Mouse (Mus musculus): ENCODE measurements around the gene Hoxd10. TPM values are rescaled to one million over a fixed set of nuclear protein-coding genes. Genes with fewer than 3 reads are reported as not detected.
A peak's percentile ranks its signal among the peaks of the same experiment; 100 is the strongest.

Gene Hoxd10
- polyA plus RNA-seq, 1 experiment from 2014 or later: not detected

DNA sequence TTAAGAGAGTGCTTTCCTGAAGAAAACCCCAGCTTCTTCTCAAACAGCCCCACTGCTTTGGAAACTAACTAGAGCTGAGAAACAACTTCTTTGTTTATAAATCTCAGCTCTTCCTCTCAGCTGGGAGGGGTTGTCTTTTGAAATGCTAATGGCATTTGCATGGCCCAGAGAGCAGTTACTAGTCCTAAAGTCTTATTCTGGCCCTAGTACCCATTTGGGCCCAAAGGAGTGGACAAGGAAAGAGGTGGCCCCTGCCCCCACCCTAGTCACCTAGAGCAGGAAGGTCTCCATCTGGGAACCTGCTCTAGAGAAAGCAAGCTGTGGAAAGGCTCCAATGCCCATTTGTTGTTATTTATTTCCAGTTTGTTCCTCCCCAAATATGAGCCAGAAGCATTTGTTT, 39.3 kb downstream of the Hoxd10 start:
- Histone ChIP-seq H3K27ac (ENCODE audit: low read length) (no peak overlapping the region), H3K9ac (ENCODE audit: low read length) (no peak overlapping the region), H3K4me3 (ENCODE audit: low read length) (no peak overlapping the region), H3K9me3 (replicated peaks; ENCODE audit: control insufficient read depth, low read length) (no peaks in the 10 kb centered on the region), H3K4me1 (ENCODE audit: control insufficient read depth, insufficient read depth, low read length) (peaks cover 5% of the 10 kb centered on the region; the same call in 1 of the 2 replicates), H3K36me3 (ENCODE audit: control insufficient read depth, insufficient read depth) (no peaks in the 10 kb centered on the region), H3K27me3 (ENCODE audit: control insufficient read depth, insufficient read depth, low read length) (peaks cover 90% of the 10 kb centered on the region), H3K4me2 (ENCODE audit: low read depth, low read length) (no peak overlapping the region)
- no peak for ATAC-seq (replicated peaks; ENCODE audit: extremely low read depth, insufficient read depth, low FRiP score)

GRCm38 (mm10) chr2:74731799-74732512, 40.2 kb downstream of the Hoxd10 start:
- ATAC-seq (replicated peaks; ENCODE audit: extremely low read depth, insufficient read depth, low FRiP score): no peak
- Histone ChIP-seq H3K36me3 (ENCODE audit: control insufficient read depth, insufficient read depth) (no peaks in the 10 kb centered on the region), H3K9ac (ENCODE audit: low read length) (no peak overlapping the region), H3K4me3 (ENCODE audit: low read length) (no peak overlapping the region), H3K4me1 (ENCODE audit: control insufficient read depth, insufficient read depth, low read length) (peaks cover 7% of the 10 kb centered on the region; the same call in 1 of the 2 replicates), H3K27ac (ENCODE audit: low read length) (no peak overlapping the region), H3K27me3 (ENCODE audit: control insufficient read depth, insufficient read depth, low read length) (peaks cover 91% of the 10 kb centered on the region), H3K4me2 (ENCODE audit: low read depth, low read length) (no peak overlapping the region), H3K9me3 (replicated peaks; ENCODE audit: control insufficient read depth, low read length) (no peaks in the 10 kb centered on the region)
- WGBS: 12% methylated on average over 9 of the region's 9 CpGs

DNA sequence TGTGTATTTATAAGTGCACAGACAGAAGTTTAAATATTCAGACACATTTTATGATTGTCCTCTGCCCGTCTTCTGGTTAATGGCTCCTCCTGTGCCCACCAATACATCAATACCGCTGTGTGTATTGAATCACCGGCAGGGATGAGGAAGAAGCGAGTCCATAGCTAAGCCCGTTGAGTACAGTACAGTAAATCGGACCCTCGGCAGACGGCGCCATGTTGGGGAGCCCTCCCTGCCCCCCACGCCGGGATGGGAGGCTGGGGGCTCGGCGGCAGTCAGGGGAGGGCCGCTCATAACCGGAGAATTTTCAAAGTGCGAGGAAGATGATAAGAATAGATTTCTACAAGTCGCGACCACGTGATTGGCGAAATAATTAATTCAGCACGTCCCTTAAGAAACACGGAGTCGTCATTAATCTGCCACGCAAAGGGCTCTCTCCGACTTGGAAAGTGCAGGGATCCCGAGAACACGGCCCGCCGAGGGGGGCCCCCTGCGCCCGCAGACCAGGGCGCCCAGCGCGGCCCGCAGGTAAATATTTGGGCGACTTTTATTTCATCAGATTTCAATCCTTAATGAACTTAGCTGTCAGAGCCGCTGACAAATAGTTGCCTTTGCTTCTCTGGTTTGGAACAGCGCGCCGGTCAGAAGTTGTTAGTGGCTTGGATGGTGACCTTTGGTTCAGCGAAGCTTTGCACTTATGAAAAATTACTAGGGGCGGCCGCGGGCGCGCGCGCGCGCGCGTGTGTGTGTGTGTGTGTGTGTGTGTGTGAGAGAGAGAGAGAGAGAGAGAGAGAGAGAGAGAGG, 41.0 kb downstream of the Hoxd10 start:
- Histone ChIP-seq H3K27me3 (ENCODE audit: control insufficient read depth, insufficient read depth, low read length) (peaks cover 91% of the 10 kb centered on the region), H3K4me3 (ENCODE audit: low read length) (peak overlapping the region; percentile 13; the same call in 1 of the 2 replicates), H3K4me1 (ENCODE audit: control insufficient read depth, insufficient read depth, low read length) (peaks cover 4% of the 10 kb centered on the region; the same call in 1 of the 2 replicates), H3K9ac (ENCODE audit: low read length) (no peak overlapping the region), H3K27ac (ENCODE audit: low read length) (no peak overlapping the region), H3K4me2 (ENCODE audit: low read depth, low read length) (peak overlapping the region; percentile 5; the same call in 1 of the 2 replicates), H3K9me3 (replicated peaks; ENCODE audit: control insufficient read depth, low read length) (no peaks in the 10 kb centered on the region), H3K36me3 (ENCODE audit: control insufficient read depth, insufficient read depth) (no peaks in the 10 kb centered on the region)
- WGBS: 2% methylated on average over 52 of the region's 52 CpGs
- no peak for ATAC-seq (replicated peaks; ENCODE audit: extremely low read depth, insufficient read depth, low FRiP score)

- H3K4me3 ChIP-seq (ENCODE audit: low read length): no peak overlapping the region
- H3K27ac ChIP-seq (ENCODE audit: low read length): no peak overlapping the region
- no peak for ATAC-seq (replicated peaks; ENCODE audit: extremely low read depth, insufficient read depth, low FRiP score)
- WGBS: 3% methylated on average over 16 of the region's 16 CpGs
- no peak overlapping the region for H3K4me2 ChIP-seq (ENCODE audit: low read depth, low read length)
- H3K4me1 ChIP-seq (ENCODE audit: control insufficient read depth, insufficient read depth, low read length): peaks cover 4% of the 10 kb centered on the region; the same call in 1 of the 2 replicates
- peaks cover 91% of the 10 kb centered on the region for H3K27me3 ChIP-seq (ENCODE audit: control insufficient read depth, insufficient read depth, low read length)
- H3K36me3 ChIP-seq (ENCODE audit: control insufficient read depth, insufficient read depth): no peaks in the 10 kb centered on the region
- H3K9me3 ChIP-seq (replicated peaks; ENCODE audit: control insufficient read depth, low read length): no peaks in the 10 kb centered on the region
- no peak overlapping the region for H3K9ac ChIP-seq (ENCODE audit: low read length)
Measured at GRCm38 (mm10) chr2:74733317-74733661, 41.6 kb downstream of the Hoxd10 start.

DNA sequence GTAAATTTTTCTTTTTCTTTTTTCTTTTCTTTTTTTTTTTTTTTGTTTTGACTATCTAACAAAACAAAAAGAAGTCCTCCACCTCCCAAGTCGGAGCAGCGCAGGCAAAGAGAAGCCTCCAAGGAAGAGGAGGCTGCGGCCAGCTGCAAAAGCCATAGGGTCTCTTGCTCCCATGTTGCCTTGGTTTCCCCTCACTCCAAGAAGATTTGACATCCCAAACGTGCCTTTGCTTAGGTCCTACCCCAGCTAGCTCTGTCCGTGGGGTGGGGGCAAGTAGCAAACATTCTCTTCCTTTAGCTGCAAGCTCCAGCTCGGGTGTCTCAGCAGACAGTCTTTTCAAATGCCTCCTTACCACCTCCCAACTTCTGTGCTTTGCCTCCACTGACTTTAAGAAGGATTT, 42.0 kb downstream of the Hoxd10 start:
- H3K27me3 ChIP-seq (ENCODE audit: control insufficient read depth, insufficient read depth, low read length): peaks cover 91% of the 10 kb centered on the region
- peaks cover 4% of the 10 kb centered on the region; the same call in 1 of the 2 replicates for H3K4me1 ChIP-seq (ENCODE audit: control insufficient read depth, insufficient read depth, low read length)
- no peak overlapping the region for H3K4me2 ChIP-seq (ENCODE audit: low read depth, low read length)
- H3K9ac ChIP-seq (ENCODE audit: low read length): no peak overlapping the region
- H3K4me3 ChIP-seq (ENCODE audit: low read length): no peak overlapping the region
- no peaks in the 10 kb centered on the region for H3K36me3 ChIP-seq (ENCODE audit: control insufficient read depth, insufficient read depth)
- no peak for ATAC-seq (replicated peaks; ENCODE audit: extremely low read depth, insufficient read depth, low FRiP score)
- no peak overlapping the region for H3K27ac ChIP-seq (ENCODE audit: low read length)
- 4% methylated on average over 6 of the region's 6 CpGs for WGBS
- H3K9me3 ChIP-seq (replicated peaks; ENCODE audit: control insufficient read depth, low read length): no peaks in the 10 kb centered on the region

DNA sequence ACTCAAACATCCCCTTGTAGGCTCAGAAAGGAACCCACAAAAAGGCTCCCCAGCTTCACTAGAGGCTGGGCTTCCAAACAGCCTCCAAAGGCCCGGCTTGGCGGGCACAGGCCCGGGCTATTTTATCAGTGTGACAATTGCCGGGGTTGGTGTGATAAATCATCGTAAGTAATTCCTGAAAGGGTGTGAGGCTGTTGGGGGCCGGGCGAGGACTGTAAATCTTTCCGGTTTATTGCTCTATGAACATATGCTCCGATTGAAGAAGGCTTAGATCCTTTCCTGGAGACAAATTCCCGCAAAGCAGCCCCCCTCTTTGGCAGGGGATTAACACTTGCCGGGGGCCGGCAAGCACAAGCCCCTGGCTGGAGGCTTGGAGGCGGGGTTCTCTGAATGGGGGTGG, 42.7 kb downstream of the Hoxd10 start:
- no peak overlapping the region for H3K9ac ChIP-seq (ENCODE audit: low read length)
- H3K4me2 ChIP-seq (ENCODE audit: low read depth, low read length): no peak overlapping the region
- ATAC-seq (replicated peaks; ENCODE audit: extremely low read depth, insufficient read depth, low FRiP score): no peak
- H3K27me3 ChIP-seq (ENCODE audit: control insufficient read depth, insufficient read depth, low read length): peaks cover 93% of the 10 kb centered on the region
- WGBS: 4% methylated on average over 13 of the region's 13 CpGs
- peaks cover 4% of the 10 kb centered on the region; the same call in 1 of the 2 replicates for H3K4me1 ChIP-seq (ENCODE audit: control insufficient read depth, insufficient read depth, low read length)
- H3K36me3 ChIP-seq (ENCODE audit: control insufficient read depth, insufficient read depth): no peaks in the 10 kb centered on the region
- H3K27ac ChIP-seq (ENCODE audit: low read length): no peak overlapping the region
- H3K4me3 ChIP-seq (ENCODE audit: low read length): no peak overlapping the region
- no peaks in the 10 kb centered on the region for H3K9me3 ChIP-seq (replicated peaks; ENCODE audit: control insufficient read depth, low read length)

DNA sequence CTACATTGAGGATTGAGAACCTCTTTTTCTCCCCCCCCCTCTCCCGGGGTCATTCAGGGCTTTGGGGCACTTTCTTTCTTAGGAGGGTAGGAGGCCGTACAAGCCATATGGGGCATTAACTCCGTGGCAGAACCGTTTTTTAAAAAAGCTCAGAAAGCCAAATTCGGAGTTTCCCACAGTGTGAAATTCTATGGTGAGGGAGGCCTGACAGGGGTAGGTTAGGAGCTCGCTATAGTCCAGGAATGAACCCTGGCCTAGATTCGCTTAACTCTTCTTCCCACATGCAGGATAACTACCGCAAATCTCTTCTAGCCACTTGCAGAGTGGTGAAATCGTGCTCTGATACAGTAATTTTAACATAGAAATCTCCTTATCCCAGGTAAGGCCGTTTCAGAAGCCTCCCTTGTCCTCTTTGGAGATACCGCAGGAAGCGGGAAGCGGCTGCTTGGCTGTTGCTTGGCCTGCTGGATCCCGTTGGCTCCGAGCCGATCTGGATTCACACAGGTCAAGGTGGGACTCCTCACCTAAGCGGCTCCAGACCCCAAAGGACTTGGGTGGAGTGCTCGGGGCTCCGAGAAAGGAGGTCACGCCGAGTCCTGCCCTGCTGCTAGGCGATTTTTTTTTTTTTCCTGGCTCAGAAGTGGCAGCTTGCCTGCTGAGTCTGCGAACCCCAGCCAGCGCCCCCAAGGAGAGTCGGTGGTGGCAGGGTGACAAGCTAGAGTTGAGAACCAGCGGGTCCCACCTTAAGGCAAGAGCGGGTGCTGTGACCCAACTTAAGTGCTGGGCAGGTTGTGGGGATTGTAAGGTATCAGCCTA, 43.5 kb downstream of the Hoxd10 start:
- 6% methylated on average over 27 of the region's 27 CpGs for WGBS
- no peaks in the 10 kb centered on the region for H3K9me3 ChIP-seq (replicated peaks; ENCODE audit: control insufficient read depth, low read length)
- H3K36me3 ChIP-seq (ENCODE audit: control insufficient read depth, insufficient read depth): no peaks in the 10 kb centered on the region
- H3K27ac ChIP-seq (ENCODE audit: low read length): no peak overlapping the region
- H3K4me1 ChIP-seq (ENCODE audit: control insufficient read depth, insufficient read depth, low read length): peaks cover 4% of the 10 kb centered on the region
- ATAC-seq (replicated peaks; ENCODE audit: extremely low read depth, insufficient read depth, low FRiP score): no peak
- no peak overlapping the region; the same call in 1 of the 2 replicates for H3K4me3 ChIP-seq (ENCODE audit: low read length)
- no peak overlapping the region for H3K9ac ChIP-seq (ENCODE audit: low read length)
- peaks cover 95% of the 10 kb centered on the region for H3K27me3 ChIP-seq (ENCODE audit: control insufficient read depth, insufficient read depth, low read length)
- H3K4me2 ChIP-seq (ENCODE audit: low read depth, low read length): no peak overlapping the region

DNA sequence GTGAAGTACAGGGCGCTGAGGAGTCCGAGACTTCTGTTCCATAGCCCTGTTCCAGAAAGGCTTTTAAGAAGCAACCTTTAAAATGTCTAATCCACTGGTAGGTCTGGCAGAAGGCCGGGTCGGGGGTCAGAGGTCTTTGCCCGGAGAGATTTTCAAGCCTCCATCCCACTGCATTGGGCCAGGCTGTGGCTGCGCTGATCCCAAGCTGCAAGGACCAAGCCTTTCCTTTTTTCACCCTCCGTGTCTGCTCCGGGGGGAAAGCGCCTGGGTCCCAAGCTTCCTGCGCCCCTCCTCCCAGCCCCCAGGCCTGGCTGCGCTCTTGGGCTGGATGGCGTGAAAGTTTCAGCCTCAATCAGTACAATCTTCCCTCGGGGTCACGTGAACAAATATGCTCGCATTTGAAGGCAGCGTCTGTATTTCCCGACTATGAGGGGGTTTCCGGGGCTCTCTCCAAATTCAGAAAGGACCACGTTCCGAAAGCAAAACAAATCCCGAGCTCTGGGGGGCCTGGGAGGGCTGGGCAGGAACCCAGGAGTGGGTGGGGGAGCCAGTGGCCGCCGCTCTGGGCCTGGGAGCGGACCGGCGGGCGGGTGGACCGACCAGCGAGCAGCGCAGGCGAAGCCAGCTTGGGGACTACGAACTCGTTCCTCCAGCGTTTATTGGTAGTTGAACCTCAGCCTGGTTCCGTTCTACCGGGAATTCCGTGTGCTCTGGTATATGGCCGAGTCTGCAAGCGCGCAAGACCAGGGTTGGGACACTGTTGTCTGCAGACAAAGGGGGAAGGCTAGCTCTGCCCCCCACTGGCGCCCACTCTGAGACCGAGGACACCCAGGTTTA, 44.3 kb downstream of the Hoxd10 start:
- H3K4me3 ChIP-seq (ENCODE audit: low read length): peak overlapping the region; percentile 35
- H3K9ac ChIP-seq (ENCODE audit: low read length): no peak overlapping the region
- H3K9me3 ChIP-seq (replicated peaks; ENCODE audit: control insufficient read depth, low read length): no peaks in the 10 kb centered on the region

More for the DNA sequence above, 44.3 kb downstream of the Hoxd10 start:
- no peak for ATAC-seq (replicated peaks; ENCODE audit: extremely low read depth, insufficient read depth, low FRiP score)
- peak overlapping the region; percentile 44 for H3K4me2 ChIP-seq (ENCODE audit: low read depth, low read length)
- H3K4me1 ChIP-seq (ENCODE audit: control insufficient read depth, insufficient read depth, low read length): peaks cover 4% of the 10 kb centered on the region
- H3K27ac ChIP-seq (ENCODE audit: low read length): no peak overlapping the region
- peaks cover 95% of the 10 kb centered on the region for H3K27me3 ChIP-seq (ENCODE audit: control insufficient read depth, insufficient read depth, low read length)
- H3K36me3 ChIP-seq (ENCODE audit: control insufficient read depth, insufficient read depth): no peaks in the 10 kb centered on the region
- 2% methylated on average over 42 of the region's 42 CpGs for WGBS

All from heart, embryonic 16.5 days (tissue).